Mouse (Mus musculus): ENCODE measurements around the gene Dynlt1c.
"Not testable (repeated sequence)": the region's sequence is repeated elsewhere in the genome, so short reads cannot be mapped to it uniquely, and the experiment has no call there.

GRCm38 (mm10) chr17:6572202-6572601 lies 29.3 kb upstream of the Dynlt1c start:
- TF ChIP-seq FLI1 (IDR thresholded peaks at IDR 0.05; ENCODE audit: low read length); GATA1 (IDR thresholded peaks at IDR 0.05; ENCODE audit: borderline replicate concordance, low read length): not testable (repeated sequence)

Measured in megakaryocyte, embryonic 14.5 days (primary cell).